Mouse (Mus musculus): ENCODE results near the gene Tspan32.
A peak's percentile ranks its signal among the peaks of the same experiment; 100 is the strongest.

The Tspan32 gene

DNA sequence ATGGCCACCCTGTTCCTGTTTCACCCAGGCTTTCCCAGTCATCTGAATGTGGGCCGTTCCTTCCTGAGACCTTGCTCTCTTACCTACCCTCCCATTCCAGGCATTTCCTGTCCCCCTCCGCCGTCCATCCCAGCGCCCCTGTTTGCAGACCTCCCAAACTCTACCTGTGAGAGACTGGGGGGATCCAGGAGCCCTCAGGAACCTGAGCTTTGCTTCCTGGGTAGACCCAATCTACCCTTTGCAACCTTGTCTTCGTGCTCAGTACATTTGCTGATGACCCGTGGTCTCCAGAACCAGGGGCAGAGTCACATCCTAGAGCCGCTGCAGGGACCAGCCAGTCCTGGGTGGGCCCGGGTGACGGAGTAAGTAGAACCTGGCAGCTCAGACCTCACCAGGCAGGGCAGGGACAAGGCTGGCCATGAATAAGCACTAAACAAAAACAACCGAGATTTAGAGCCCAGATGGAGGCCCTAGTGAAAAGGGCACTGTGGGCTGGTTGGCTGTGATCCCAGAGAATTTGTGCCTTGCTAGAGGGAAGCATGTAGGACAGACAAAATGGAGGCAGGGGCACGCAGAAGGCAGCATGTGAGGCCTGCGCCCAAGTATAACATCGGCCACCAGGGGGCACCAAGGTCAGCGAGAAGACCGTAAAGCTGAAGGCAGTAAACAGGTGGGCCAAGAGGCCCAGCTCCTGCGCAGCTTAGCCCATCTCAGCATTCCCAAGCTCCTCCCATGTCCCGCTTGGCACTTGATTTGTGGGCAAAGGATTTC lies 2.9 kb downstream of the Tspan32 start:
- peak; percentile 92 for DNase-seq (ENCODE audit: low spot score)

GRCm38 (mm10) chr7:143008370-143008926 lies 3.6 kb downstream of the Tspan32 start:
- peak; percentile 45 for DNase-seq (ENCODE audit: low spot score)

DNA sequence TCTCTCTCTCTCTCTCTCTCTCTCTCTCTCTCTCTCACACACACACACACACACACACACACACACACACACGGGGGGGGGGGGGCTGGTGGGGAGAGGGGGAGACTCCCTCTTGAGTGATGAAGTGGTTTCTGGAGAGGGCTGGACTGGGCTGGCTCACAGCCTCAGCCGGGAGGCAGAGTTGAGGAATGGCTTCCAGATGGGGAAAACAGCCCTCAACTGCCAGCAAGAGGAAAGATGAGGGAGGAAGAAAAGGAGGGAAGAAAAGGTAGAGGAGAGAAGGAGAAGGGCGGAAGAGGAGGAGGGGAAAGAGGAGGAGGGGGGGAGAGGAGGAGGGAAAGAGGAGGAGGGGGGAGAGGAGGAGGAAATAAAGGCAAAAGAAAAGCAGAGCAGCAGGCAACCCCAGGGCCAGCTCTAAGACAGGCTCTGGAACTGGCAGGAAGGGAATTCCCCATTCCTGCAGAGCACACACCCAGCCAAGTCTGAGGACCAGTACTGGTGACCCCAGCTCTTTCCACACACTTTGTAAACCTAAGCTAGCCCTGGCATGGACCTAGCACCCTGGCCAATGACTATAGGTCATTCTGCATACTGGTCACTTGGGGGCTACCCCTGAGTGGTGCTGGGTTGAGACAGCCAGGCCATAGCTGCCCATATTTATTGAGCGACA lies 4.3 kb downstream of the Tspan32 start:
- DNase-seq (ENCODE audit: low spot score) = no peak

GRCm38 (mm10) chr7:143009996-143010395 lies 5.2 kb downstream of the Tspan32 start:
- no peak for DNase-seq (ENCODE audit: low spot score)

DNA sequence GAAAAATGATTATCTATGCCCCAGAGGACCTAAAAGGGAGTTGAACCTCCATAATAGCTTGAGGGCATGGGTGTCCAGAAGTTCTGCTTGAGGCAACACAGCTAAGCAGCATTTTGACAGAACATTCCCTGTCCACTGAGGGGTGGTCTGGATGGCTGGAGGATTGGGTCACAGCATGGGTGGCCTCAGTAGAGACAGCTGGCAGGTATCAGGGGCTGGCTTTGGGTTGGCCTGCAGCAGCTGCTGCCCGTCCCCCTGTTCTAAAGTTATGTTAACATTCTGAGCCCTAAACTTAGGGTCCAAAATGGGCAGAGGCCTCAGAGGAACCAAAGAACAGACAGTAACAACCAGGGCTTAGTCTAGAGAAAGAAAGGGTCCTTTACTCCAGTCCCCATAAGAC lies 6.4 kb downstream of the Tspan32 start:
- DNase-seq (ENCODE audit: low spot score) = no peak

GRCm38 (mm10) chr7:143012230-143012875 lies 7.5 kb downstream of the Tspan32 start:
- peak; percentile 72 for DNase-seq (ENCODE audit: low spot score)

DNA sequence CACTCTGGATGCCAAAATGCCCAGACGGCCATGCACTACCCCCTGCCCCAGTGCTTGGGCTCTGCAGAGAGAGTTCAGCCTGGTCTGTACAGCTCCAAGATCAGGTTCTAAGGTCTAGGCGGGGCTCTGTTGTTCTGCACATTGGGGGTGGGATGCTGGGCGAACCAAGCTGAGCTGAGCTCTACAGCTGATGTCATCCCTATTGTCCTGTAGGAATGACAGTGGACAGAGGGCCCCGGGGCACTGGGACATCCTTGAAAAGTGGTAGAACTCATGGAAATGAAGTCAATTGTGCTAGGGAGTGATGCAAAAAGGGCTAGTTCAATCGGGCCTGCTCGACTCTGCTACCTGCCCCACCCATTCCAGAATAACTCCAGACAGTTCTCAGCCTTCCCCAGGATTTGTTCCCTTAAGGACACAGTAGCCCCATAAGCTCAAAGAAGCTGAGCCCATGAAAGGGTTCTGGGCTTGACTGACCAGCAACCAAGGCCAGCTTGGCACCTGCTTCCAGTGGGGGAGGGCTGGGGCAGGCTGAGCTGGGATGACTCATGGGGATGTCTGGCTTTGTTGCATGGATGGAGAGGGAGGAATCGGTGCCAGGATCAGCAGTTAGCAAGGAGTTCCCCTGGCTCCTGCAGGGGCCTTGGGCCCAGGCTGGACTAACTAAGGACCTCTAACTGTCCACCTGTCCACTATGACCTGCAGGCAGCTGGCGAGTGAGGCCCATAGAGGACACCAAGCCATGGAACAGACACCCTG lies 8.8 kb downstream of the Tspan32 start:
- DNase-seq (ENCODE audit: low spot score) = peak; percentile 73

GRCm38 (mm10) chr7:143014862-143015659 lies 10.2 kb downstream of the Tspan32 start:
- no peak for DNase-seq (ENCODE audit: low spot score)

GRCm38 (mm10) chr7:143015755-143016423 lies 11.0 kb downstream of the Tspan32 start:
- DNase-seq (ENCODE audit: low spot score) = peak; percentile 76

GRCm38 (mm10) chr7:143016424-143017142 lies 11.7 kb downstream of the Tspan32 start:
- no peak for DNase-seq (ENCODE audit: low spot score)

GRCm38 (mm10) chr7:143017181-143017580 lies 12.3 kb downstream of the Tspan32 start:
- no peak for DNase-seq (ENCODE audit: low spot score)

DNA sequence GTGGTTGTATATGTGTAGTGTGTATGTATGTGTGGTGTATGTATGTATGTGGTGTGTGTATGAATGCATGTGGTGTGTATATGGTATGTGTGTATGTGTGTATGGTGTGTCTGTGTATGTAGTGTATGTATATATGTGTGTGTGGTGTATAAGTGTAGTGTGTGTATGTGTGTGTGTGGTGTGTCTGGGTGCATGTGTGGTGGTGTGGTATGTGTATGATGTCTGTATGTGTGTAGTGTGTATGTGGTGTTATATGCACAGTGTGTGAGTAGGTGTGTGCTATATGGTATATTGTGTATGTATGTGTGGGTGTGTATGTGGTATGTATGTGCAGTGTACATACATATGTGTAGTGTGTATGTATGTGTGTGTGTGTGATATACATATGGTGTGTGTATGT lies 15.2 kb downstream of the Tspan32 start:
- no peak for DNase-seq (ENCODE audit: low spot score)

- no peak for DNase-seq (ENCODE audit: low spot score)
These were observed 15.9 kb downstream of the Tspan32 start for GRCm38 (mm10) chr7:143020764-143021163.

DNA sequence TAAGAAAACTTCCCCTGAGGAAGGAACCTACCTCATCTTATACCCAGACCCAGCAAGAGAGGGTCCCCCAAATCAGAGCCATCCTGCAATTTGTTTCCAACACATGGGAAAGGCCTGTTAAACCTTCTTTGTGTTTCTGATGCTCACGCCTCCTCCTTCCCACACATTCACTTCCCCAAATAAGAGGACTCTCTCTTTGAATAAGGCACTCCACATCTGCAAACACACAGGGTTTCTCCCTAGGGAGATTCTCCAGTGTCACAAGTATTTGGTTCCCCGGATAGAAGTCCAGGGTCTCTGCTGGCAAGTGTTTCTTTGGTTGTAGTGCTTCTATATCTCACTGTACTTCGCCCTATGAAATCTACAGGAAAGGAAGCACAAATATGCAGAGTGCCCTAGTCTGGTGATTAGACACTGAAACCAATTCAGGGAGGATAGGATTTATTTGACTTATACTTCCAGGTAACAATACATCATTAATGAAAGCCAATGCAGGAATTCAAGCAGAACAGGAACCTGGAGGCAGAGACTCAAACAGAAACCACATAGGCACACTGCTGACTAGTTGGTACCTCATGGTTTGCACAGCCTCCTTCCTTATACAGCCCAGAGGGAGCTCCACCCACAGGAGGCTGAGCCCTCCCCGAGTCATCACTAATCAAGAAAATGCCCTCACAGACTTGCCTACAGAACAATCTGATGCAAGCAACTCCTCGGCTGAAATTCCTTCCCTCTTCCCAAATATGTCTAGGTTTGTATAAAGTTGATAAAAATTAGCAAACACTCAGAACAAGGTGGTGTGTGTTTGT lies 16.7 kb downstream of the Tspan32 start:
- DNase-seq (ENCODE audit: low spot score) = no peak

DNA sequence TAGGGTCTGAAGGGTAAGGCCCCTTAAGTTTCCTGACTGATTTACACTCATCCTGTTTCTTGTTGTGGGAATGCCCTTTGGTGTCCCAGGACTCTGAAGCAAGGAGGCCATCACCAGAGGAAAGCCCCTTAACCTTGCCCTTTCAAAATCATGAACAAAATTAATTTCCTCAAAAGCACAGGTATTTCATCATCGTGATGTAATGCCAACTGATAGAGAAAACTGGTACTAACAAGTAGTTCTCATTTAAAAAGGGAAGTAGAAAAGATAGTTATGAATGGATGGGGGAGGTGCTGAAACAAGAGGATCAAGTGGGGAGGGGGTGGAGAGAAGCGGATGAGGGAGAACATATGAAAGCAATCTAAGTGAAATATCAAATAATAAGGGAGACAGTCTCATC lies 18.7 kb downstream of the Tspan32 start:
- no peak for DNase-seq (ENCODE audit: low spot score)

DNA sequence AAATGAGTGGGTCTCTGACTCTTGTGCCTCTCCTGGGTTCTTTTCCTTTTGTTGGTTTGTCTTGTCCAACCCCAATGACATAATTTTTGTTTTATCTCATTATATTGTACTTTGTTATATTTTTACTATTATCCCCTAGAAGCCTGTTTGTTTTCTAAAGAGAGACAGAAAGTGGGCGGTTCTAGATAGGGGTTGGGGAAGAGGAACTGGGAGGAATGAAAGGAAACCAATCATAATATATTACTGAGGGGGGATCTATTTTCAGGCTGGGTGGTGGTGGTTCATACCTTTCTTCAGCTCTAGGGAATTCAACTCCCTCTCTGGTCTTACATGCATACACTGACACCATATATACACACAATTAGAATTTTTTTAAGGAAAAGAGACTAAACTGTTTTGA lies 19.4 kb downstream of the Tspan32 start:
- DNase-seq (ENCODE audit: low spot score) = no peak

DNA sequence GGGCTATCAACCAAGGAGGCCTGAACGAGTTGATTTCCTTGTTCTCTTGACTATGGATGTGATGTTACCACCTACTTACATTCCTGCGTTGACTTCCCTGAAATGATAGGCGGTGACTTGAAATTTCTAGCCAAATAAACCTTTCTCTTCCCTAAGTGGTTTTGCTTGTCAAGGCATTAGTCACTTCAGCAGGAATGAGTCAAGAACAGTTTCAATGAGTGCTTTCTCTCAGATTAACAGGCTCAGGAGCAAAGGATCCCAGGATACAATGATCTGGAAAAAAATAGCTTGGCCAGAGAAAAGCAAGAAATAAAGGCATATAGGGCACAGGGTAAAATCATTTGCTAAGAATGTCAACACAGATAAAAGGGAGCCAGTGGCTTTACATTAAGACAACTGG lies 20.6 kb downstream of the Tspan32 start:
- no peak for DNase-seq (ENCODE audit: low spot score)

GRCm38 (mm10) chr7:143027196-143027595 lies 22.4 kb downstream of the Tspan32 start:
- DNase-seq (ENCODE audit: low spot score) = no peak

DNA sequence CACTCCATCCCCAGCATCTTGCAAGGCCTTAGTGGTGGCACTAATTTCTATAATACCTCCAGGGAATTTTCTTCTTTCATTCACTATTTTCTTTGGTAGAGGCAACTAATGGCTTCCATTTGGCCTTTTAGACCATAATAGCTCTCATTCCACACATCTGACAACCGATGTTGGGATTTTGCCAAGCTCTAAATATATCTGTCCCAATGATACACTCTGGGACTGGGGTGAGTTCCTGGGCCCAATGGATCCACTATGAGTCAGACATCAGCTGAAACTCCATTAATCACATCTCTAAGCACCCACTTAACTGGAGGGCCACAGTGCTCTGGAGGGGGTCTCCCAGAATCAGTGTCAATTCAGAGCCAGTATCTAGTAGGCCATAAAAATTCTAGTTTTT lies 27.0 kb downstream of the Tspan32 start:
- DNase-seq (ENCODE audit: low spot score) = no peak

Data from ovary, postnatal 36 days (tissue).